Mouse (Mus musculus): ENCODE measurements around the gene Gbe1.

The Gbe1 gene

DNA sequence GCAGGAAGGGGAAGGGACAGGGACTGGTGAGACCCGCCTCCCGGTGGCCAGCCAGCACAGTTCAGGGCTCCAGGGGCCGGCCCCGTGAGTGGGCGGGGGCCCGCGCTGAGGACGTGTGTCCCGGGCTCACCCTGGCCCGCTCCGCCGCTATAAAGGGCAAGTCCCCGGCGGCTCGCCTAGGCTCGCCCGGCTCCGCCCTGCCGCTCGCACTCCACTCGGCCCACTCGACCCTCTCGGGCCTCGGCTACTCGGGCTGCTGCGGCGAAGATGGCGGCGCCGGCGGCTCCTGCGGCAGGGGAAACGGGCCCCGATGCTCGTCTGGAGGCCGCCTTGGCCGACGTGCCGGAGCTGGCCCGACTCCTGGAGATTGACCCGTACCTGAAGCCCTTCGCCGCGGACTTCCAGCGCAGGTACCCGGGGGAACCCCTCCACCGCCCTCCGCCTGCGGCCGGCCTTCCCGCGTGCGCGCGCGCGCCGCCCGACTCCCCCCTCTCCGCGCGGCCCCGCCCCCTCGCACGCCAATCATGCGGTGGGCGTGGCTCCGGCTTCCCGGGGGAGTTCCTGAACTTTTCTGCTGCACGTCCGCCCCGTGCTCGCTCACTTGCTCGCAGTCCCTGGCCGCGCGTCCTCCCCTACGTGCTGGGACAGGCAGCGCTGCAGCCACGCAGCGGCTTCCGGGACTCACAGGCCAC, at the start of gene Gbe1:
TSS of gene Gbe1 (plus strand) at position 64 of the 692 bp plus-strand sequence.
- ChIA-PET POLR2A (no interaction called here), CTCF (no interaction called here)

DNA sequence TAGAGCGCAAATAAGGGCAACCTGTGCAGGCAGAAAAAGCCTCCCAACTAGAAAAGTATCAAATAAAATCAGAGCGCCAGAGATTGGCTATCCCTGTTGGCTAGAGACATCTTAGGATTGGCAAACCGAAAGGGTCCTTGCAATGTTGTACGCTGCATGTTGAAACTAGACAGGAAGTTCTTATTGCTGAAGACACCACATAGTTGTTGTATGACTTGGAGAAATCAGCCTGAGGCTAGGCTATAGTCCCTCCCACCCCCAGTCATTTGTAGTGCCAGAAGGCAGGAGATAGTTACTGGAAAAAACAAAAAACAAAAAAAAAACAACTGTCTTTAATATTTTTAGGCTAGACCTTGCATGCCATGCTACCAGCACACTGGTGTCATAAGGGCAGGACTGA, 3.1 kb upstream of the Gbe1 start:
- ChIA-PET POLR2A (no interaction called here), CTCF (interaction anchor here in 1 of 4 experiments (0.5 kb wide), 1 partner anchor 1904 kb away, joined by 3 read pairs; no protein-coding TSS in a partner anchor)

DNA sequence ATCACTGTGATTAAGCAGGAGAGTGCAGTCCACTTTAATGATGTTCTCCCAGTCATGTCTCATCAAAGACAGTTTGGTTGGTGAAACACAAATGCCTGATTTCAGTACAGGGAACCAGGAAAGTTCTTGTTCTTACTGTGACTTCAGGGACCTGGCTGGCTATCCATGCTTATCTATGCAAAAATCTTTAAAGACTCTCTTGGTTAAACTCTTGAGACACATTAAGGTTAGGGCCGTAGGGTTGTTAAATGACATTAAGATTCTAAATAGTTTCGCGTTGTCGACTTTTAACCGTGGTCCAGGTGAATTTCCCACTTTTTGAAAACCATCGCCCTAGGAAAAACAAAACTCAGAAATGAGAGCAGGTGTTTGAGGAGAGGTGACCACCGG, 258 bp upstream of the Gbe1 start:
- ChIA-PET CTCF (no interaction called here), POLR2A (no interaction called here)

DNA sequence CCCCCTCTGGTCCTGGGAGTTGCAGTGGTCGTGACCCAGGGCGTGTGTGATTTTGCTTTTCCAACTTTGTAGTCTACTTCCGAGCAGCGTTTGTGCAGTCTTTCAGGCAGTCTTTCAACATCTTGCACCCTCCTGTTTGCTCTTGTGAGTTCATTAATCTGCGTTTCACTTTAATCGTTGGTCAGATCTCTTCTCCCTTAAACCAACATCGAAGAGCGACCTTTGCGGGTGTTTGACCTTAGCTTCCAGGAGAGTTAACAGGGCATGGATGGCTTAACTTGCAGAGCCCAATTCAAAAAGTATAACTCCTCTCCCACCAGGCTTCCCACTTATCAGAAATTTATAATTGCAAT, 805 bp downstream of the Gbe1 start:
- POLR2A ChIA-PET = interaction anchor here in 1 of 4 experiments (0.6 kb wide), 2 partner anchors 18 to 21 kb away, joined by 3 read pairs; no protein-coding TSS in a partner anchor
- CTCF ChIA-PET = no interaction called here

DNA sequence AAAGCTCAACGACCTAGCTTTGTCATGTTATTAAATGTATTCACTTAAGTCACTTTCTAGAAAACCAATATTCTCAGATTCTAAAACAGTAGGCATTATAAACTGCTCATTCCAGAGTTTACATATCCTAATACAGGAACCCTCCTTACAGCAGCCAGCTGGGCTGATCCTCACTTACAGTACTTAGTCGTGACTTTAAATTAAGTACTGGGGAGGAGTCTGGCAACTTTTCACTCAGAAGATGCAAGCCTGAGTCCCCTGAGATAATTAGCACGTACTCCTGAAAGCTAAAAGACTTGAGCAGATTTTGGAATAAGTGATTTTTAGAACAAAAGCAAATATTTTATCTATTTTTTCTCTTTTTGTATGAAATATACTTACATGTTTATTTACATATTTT, 1.5 kb downstream of the Gbe1 start:
- CTCF ChIA-PET = no interaction called here
- POLR2A ChIA-PET = interaction anchor here in 1 of 4 experiments (0.6 to 0.7 kb wide), 3 partner anchors 17 to 54 kb away, joined by 3 read pairs; no protein-coding TSS in a partner anchor

DNA sequence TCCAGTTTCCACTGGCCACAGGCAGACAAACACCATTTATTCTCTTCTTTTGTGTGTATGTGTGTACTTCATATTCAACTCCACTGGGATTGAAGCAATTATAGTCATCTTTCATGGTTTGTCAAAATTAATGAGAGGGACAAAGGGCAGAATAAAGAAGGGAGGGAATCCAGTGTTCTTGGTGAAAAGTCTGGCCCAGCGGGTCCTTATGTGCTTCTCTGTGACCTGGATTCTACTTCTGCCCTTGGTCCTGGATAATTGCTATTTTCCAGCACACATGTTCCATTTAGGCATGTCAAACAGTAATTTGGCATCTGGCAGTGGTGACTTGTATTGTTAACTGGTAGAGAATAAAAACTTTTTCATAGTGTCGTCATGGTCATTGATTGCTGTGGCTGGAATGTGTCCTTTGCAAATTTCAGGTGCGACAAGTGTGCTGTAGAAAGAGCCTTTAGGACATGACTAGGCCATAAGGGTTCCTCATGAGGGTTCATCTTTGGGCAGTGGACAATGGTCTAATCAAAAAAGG, 2.2 kb downstream of the Gbe1 start:
- CTCF ChIA-PET = no interaction called here
- POLR2A ChIA-PET = no interaction called here

DNA sequence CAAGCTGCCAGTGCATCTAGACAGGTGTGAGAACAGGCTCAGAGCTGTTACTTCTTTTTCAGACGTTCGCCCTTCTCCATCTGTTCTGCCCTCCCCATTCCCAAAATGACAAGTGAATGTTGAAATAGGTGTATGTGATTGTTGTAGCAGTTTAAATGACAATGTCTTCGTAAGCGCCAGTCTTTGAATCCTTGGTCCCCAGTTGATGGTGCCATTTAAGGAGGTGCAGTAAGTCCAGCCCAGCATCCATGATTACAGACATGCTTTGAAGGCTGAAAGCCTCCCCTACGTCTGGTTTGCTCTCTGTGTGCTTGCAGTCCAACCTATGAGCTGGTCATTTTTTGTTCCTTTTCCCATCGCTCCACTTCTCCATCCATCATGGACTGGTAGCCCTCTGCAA, 5.6 kb downstream of the Gbe1 start:
- ChIA-PET CTCF (interaction anchor here in 1 of 4 experiments (0.5 kb wide), 1 partner anchor 81 kb away, joined by 3 read pairs; no protein-coding TSS in a partner anchor), POLR2A (no interaction called here)

DNA sequence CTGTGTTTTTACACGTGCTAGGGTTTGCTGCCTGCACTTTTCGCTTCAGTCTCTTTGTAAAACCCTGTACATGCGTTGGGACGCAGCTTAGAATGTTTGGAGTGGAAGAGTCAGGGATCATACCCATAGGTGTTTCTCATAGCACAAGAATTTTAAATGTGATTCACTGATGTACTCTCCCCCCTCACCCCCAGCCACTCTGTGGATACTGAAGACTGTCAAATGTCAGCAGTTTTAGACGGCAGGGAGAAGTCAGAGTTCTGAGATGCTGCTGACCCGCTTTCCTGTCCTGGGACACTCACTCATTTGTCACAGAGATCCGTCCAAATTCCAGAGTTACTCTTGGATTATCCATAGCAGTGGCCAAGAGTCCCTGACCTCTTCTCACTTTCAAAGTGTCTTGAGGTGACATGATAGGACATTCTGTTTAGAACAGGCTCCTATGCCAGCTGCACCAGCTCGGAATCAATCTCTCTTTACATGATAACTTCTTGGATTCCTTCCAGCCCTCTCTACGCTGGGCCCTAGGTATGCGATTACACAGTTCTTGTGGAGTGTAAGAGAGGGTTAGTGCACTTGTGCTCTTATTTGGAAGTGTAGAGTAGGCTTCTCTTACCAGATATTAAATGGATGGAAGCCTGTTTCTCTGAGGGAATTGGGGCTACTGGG, 7.0 kb downstream of the Gbe1 start:
- CTCF ChIA-PET = no interaction called here
- POLR2A ChIA-PET = no interaction called here

DNA sequence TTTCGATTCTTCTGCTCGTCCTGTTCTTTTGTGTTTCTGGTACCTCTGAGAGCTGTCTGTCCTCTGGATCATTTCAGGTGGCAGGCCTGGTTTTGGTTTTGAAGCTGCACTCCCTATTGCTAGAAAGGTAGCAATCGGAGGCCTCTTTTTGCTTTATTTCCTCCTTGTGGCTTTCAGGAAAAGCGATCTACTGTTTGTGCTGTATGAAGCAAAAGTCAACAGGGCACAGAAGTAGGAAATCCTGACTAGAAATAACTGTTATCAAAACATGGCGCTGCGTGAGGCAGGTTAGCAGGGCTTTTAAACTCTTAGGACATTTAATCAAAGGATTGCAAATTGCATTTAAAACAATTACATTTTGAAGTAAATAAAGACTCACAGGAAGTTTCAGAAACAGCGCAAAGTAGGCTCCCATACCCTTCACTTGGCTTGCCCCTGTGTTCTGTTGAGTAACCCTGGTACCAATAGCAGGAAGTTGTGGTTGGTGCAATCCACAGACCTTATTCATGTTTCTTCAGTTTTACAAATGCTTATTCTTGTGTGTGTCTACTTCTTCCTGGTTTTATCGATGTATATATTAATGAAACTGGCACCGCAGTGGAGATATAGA, 12.7 kb downstream of the Gbe1 start:
- ChIA-PET POLR2A (no interaction called here), CTCF (no interaction called here)

DNA sequence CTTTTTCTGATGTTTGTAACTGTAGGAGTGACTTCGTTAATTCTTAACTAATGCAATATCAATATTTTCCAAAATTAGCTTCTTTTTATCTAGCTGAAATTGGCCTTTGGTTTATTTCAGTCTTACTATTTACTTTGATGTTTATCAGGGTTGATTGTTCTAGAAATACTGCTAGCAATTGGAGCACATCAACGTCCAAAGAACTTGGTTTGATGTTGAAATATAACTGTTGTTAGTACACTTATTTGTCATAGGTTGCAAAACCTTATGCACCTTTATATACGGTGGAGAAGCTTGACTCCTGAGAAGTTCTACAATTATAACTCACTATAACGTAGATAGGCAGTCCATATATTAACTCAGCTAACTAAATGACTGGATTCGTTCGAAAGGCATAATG, 14.8 kb downstream of the Gbe1 start:
- CTCF ChIA-PET = no interaction called here
- POLR2A ChIA-PET = no interaction called here

DNA sequence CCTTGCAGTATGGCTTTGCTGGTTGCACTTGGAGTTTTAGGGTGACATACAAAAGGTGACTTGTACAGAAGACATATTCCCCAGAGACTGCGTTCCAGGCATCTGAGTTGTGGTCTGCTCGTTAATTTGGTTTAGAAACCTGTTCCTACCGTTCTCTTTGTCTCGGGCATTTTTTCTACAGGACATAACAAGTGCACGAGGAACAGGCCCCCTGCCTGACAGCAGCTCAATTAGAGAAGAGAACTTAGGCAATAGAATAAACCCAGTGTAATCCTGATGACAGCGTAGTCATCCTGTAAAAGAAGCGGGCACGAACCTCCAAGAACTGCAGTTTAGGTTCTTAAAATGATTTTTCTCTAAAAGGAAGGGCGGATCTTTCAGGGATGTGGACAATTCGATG, 15.3 kb downstream of the Gbe1 start:
- POLR2A ChIA-PET = no interaction called here
- CTCF ChIA-PET = no interaction called here

DNA sequence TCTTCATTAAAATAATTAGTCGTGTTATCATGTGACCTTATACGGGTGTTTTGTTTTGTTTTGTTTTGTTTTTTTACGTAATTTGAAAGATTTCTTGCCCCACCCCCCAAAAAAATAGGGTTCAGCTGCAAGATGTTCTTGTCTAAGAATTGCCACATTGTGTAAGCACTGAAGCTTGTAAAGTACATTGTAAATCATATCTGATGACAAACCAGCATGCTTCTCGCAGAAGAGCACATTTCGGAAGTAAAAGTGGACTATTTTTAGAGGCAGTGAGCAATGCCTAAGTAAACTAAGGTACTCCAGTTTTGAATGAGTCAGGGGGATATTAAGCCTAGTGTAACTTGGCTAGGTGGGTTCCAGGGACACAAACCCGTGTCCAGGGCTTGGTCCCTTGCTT, 15.7 kb downstream of the Gbe1 start:
- POLR2A ChIA-PET = no interaction called here
- CTCF ChIA-PET = no interaction called here

DNA sequence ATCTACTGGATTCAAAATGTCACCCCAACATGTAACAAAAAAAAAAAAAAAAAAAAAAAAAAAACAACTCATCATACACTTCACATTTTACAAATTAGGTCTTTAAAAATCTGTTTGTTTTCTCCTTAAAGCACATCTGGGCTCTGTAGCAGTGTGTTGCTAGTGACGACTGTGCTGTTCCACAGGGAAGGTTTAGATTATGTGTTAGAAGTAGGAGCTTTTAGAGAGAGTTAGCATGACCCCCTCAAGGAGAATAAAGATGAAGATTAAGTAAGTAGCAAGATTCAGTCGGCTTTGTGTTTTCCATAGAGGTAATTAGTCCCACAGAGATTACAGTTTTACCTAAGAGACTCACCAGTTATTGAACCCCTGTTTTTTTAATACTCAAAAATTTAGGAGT, 16.3 kb downstream of the Gbe1 start:
- ChIA-PET POLR2A (no interaction called here), CTCF (no interaction called here)

DNA sequence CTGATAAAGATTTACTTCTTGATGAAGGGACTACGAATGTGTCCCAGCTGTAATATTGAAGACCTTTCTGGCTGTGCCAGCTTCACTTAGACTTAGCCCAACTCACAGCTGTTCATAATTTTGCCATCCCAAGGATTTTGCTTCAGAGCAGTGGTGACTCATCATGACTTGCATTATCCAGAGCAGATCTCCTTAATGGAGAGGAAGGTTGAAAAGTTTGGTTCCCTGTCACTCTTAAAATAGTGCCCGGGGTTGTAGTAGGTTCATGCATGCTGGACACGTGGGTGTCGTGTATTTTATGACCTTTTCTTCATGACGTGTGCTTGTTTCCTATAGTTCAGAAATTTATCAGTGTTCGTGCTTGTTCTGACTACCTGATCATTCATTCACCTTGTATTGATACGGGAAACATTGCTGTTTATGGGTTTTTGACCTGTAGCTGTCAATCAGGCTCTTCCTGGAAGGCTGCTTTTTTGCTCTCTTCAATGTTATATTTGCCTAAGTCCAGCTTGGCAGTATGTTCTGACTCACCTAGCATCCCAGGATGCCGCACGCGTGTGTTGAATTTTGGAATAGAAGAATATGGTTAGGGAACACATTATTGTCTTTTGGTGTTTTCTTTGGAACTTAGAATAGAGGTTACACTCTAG, 17.0 kb downstream of the Gbe1 start:
- POLR2A ChIA-PET = no interaction called here

DNA sequence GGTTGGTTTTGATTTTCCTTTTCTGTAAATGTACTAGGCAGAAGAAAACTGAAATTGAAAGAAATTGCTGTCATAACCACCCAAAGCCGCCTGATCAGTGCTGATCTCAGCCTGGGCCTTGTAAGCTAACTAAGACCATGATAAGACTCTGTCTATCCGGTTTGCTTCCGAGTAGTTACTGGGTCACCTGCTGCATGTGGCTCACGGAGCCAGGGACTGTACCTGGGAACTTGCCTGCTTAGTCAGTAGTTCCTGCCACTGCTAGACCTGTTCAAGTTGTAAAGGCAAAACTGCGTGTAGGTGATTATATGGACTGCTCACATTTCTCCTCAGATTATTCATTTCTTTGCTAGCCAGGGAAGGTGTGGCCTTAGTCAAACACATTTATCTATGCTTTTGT, 21.1 kb downstream of the Gbe1 start:
- POLR2A ChIA-PET = interaction anchor here in 1 of 4 experiments (1.2 kb wide), 1 partner anchor 20 kb away, joined by 3 read pairs; no protein-coding TSS in a partner anchor
- CTCF ChIA-PET = no interaction called here

More for the DNA sequence above, 17.0 kb downstream of the Gbe1 start:
- CTCF ChIA-PET = no interaction called here

DNA sequence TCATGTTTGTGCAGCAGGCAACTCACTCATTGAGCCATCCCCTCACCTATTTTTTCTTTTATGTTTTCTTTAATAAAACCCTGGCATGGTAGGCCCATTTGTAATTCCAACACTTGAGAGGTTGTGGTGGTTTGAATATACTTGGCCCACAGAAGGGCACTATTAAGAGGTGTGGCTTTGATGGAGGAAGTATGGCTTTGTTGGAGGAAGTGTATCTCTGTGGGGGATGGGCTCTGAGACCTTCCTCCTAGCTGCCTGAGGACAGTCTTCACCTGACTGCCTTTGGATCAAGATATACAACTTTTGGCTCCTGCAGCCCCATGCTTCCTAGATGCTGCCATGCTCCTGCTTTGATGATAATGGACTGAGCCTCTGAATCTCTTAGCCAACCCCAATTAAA, 21.7 kb downstream of the Gbe1 start:
- ChIA-PET POLR2A (interaction anchor here in 1 of 4 experiments (1.2 kb wide), 1 partner anchor 21 kb away, joined by 3 read pairs; no protein-coding TSS in a partner anchor), CTCF (no interaction called here)

DNA sequence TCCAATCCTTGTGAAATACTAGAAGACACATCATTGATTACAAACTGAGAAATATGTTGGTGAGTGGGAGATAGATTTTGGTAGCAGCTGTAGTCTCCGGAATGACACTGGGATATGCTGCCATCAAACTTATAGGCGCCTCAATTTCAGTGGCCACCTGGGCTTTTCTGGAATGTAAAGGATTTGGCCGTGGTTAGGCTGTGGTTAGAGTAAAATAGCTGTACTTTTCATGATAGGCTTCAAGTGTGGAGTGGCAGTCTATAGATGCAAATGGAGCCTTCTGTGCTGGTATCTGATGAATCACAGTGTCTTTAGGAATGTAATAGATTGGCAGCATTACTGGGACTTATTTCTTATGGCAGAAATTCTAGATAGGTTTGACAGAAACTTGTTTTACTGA, 23.9 kb downstream of the Gbe1 start:
- POLR2A ChIA-PET = no interaction called here
- CTCF ChIA-PET = no interaction called here

DNA sequence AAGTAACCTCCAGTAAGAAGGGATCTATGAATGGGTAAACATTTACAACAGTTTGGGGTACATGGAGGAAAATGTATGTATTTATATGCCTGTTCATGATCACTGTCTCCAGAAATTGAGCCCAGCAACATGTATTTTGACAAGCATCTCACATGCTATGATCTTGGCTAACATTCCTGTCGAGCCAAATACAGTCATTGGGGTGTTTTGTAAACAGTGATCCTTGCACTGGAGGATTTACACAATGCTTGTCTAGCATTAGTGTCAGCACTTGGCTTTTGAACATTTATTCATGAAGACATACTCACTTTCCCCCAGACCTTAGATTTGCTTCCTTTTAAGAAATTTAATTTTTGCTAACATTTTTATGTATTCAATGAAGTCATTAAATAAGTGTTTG, 30.7 kb downstream of the Gbe1 start:
- POLR2A ChIA-PET = no interaction called here
- CTCF ChIA-PET = no interaction called here

DNA sequence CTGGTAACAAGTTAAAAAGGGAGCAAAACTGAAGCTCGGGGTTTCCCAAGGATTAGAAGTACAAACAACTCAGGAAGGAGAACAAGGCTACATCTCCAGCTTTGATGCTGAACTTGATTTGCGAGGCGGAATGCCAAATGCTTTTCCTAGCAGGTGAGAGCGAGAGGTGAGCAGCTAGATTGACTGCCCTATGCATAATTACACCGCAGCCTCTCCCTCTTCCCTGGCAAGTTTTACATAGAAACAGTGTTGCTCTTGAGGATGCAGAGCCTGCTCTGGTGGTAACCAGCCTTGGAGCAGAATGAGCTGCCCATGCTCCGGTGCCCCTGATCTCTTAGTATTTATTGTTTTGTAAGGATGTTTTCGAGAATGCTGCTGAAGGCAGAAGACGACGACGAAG, 31.9 kb downstream of the Gbe1 start:
- CTCF ChIA-PET = no interaction called here
- POLR2A ChIA-PET = no interaction called here

DNA sequence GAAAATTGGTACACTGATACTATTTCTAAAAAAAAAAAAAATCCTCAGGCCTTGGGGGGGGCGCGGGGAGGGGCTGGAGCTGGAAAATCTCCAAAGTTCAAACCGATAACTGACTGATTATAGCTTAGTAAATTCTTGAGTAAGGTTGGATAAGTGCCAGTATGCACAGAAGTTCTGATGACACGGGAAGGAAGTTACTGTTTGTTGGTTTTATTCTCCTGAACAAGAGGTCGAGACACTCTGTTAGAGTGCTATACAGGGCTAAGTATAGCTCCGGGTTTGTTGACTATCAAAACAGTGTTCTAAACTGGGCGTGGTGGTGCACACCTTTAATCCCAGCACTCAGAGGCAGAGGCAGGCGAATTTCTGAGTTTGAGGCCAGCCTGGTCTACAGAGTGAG, 36.3 kb downstream of the Gbe1 start:
- ChIA-PET CTCF (no interaction called here), POLR2A (no interaction called here)
